In genomic region chr17:70856871-70857415, GRCm38 (mm10) we compare ENCODE assay signal across 13 mouse cellular contexts. TPM values are rescaled to one million over a fixed set of nuclear protein-coding genes. Genes with fewer than 3 reads are reported as not detected.
DNase-seq lines count a peak whose midpoint lies in the region; ATAC-seq lines count a peak whose summit lies in the region.
"Had no signal": no experiment of that assay in that cellular context is flagged by ENCODE, and none has a peak within 500 bp of the region (broad histone marks: within the 10 kb centered on the region; RNA-seq: fewer than 3 reads in every experiment).

No protein-coding gene starts in this region.

- no peak overlapping the region for H3K27ac ChIP-seq in kidney, embryonic 14.5 days (ENCODE audit: low read depth, low read length)
- H3K27ac ChIP-seq: embryonic facial prominence, embryonic 12.5 days; forebrain, embryonic 15.5 days; lung, embryonic 15.5 days had no signal

- no peaks in the 10 kb centered on the region for H3K27me3 ChIP-seq in kidney, embryonic 14.5 days (ENCODE audit: control insufficient read depth, insufficient read depth, low read length)
- H3K27me3 ChIP-seq: embryonic facial prominence, embryonic 12.5 days; forebrain, embryonic 15.5 days; lung, embryonic 15.5 days had no signal

- no peaks in the 10 kb centered on the region for H3K36me3 ChIP-seq in kidney, embryonic 14.5 days (ENCODE audit: control insufficient read depth, insufficient read depth, low read length)
- H3K36me3 ChIP-seq: embryonic facial prominence, embryonic 12.5 days; forebrain, embryonic 15.5 days; lung, embryonic 15.5 days had no signal

- H3K9me3 ChIP-seq in kidney, embryonic 14.5 days (ENCODE audit: control insufficient read depth, low read length): no peaks in the 10 kb centered on the region
- H3K9me3 ChIP-seq: embryonic facial prominence, embryonic 12.5 days; forebrain, embryonic 15.5 days; lung, embryonic 15.5 days had no signal

- no peak overlapping the region for H3K4me3 ChIP-seq in kidney, embryonic 14.5 days (ENCODE audit: low read length)
- H3K4me3 ChIP-seq: embryonic facial prominence, embryonic 12.5 days; forebrain, embryonic 15.5 days; lung, embryonic 15.5 days had no signal

- peak; percentile 48 for DNase-seq in adrenal gland, postnatal 10 days
- DNase-seq in adrenal gland, adult 8-10 months: no peak
- peak; percentile 27 for DNase-seq in kidney, adult 18-20 months
- peak; percentile 69 for DNase-seq in testis, postnatal 10 days (ENCODE audit: low spot score)
- DNase-seq in testis, postnatal 14 days (ENCODE audit: low spot score): no peak
- no peak for DNase-seq in right cerebral cortex, adult 18-20 months
- DNase-seq in spleen, postnatal 14 days (ENCODE audit: low spot score in 2 of 2): no peak
- DNase-seq: cerebellum, adult 11 months; thymus, postnatal 4 days had no signal

- 56% methylated on average over 12 of the region's 12 CpGs for WGBS in kidney, embryonic 14.5 days

- H3K9ac ChIP-seq in kidney, embryonic 14.5 days (ENCODE audit: low read depth, low read length): no peak overlapping the region
- H3K9ac ChIP-seq: embryonic facial prominence, embryonic 12.5 days; forebrain, embryonic 15.5 days; lung, embryonic 15.5 days had no signal

- ATAC-seq in kidney, embryonic 14.5 days (ENCODE audit: low FRiP score, low TSS enrichment): no peak
- ATAC-seq: forebrain, embryonic 15.5 days had no signal

- H3K4me1 ChIP-seq in kidney, embryonic 14.5 days (ENCODE audit: control insufficient read depth, insufficient read depth, low read length): peaks cover 5% of the 10 kb centered on the region; the same call in 1 of the 2 replicates

- no peak overlapping the region for H3K4me2 ChIP-seq in kidney, embryonic 14.5 days (replicated peaks; ENCODE audit: low read depth, low read length)
- H3K4me2 ChIP-seq: embryonic facial prominence, embryonic 12.5 days; forebrain, embryonic 15.5 days; lung, embryonic 15.5 days had no signal

RNA-seq across cellular contexts. Expression of gene Tgif1, which starts 3.6 kb away (rescaled TPM):
- total RNA-seq in adrenal gland, postnatal 10 days (2021): 10 to 100 TPM; 35.7 to 51.8 TPM
- total RNA-seq in adrenal gland, adult 8-10 months (2022): 10 to 100 TPM; 45.8 to 61.5 (median 60.5) TPM
- 82.8 and 88.6 TPM in 2 replicates for polyA plus RNA-seq in kidney, embryonic 14.5 days (2014; fragmentation: Nextera tagmentation; extraction: Ambion mirVana)

Comparison
In these comparisons a context has a peak if more than half of its experiments do, and no peak if none do; other contexts are left out.
1. DNase-seq: peak in adrenal gland, postnatal 10 days (single experiment), kidney, adult 18-20 months (single experiment) and testis, postnatal 10 days (single experiment); none in adrenal gland, adult 8-10 months (single experiment), testis, postnatal 14 days (single experiment), right cerebral cortex, adult 18-20 months (single experiment) and spleen, postnatal 14 days (0 of 2).